Mouse (Mus musculus) lung, postnatal 10 days (tissue): ENCODE results near the gene Lin7a.
"Not testable (repeated sequence)": the region's sequence is repeated elsewhere in the genome, so short reads cannot be mapped to it uniquely, and the experiment has no call there.

ENCODE experiments used
- DNase-seq: peaks from one replicate; pipeline ENCODE4 v3.0.0; 2021

Lin7a gene

DNA sequence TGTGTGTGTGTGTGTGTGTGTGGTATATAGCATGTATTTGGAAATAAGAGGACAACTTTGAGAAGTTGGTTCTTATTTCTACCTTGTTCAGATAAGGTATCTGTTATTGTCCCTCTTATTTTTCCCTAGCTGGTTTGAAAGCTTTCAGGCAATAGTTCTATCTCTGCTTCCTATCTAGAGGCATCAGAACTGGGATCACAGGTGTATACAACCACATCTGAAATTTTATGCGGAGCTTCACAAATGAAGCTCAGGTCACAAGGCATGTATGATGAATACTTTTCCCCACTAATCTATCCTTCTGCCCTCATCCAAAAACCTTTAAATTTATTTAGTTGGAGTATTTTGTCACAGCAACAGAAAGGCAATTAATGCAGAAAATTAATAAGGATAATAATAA lies 33.8 kb upstream of the Lin7a start:
- no peak for DNase-seq

DNA sequence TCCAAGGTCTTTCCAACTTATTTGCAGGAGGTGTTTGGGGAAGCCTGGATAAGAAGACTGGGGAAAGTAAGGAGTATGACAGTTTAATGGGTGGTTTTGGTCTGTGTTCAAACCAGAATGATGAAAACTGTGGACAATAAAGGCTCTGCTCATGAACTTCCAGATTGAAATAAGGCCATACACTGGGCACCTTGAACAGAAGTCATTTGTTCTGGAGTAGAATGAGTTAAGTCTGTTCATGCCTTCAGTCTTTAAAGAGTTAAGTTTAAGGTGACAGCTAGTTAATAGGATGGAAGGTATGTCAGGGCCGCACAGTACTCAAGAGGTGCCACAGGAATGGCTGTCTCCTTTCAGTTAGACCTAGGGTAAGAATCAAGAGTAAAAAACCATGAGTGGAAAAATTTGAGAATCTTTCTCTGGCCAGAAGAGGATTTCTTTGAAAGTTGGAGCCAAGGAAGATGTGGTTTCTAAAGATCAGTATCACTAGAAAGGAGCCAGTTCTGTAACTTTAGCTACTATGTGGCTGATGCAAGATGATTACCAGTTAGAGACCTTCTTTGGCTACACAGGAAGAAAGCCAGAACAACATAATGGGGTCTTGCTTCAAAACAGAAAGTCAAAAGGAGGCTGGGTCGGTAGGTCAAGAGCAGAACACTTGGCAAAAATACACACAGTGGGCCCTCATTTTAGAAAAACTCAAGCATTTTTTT lies 33.2 kb upstream of the Lin7a start:
- no peak for DNase-seq

DNA sequence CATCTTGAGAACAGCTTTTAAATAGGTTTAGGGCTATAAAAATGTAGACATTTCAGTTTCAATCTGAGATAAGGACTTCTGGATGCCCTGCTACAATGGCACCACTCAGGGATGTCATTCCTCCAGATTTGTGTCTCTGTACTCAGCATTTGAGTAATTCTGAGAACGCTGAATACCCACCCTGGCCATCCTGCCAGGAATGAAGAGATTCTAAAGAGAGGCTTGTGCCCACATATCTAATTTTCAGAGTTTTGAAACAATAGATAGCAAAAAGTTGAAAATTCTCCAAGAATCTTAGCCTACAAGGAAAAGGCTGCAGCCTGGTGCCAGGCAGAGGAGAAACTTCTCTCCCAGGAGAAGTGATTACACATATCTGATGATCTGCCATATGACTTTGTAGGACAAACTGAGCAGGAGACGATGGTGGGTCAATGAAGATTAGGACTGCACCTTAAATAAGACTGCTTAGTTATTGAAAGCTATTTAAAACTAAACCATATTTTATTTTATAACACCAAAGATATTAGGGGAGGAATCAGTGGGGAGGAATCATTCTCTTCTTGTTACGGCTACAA lies 32.5 kb upstream of the Lin7a start:
- no peak for DNase-seq

DNA sequence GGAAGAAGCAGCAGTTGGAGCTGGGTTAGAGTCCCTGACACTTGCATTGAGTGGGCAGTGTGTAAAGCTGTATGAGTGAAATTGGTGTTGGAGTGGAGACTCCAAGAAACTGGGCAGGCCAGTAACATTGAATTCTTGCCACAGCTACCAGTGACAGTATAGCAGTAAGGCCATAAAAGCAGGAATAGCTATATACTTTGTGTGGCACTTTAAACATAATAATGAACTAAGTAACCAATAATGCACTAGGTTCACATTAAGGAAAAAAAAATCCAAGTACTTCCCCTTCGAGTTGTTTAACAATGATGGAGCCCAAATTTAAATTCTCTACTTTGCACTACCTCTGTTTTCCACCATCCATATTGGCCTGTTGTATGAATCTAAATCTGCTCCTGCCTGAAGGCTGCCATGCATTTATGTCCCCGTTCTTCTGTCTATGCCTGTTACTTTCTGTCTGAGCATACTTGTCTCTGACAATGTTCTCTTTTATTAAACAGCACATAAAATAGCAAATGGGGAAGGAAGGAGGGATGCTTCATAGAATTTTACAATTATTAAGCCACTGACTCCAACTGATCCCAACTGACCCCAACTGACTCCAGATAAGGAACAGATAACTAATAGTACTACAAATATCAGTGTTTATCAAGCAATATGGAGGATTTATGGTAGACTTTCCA lies 31.7 kb upstream of the Lin7a start:
- DNase-seq = no peak

GRCm38 (mm10) chr10:107240446-107240845 lies 31.0 kb upstream of the Lin7a start:
- no peak for DNase-seq

- DNase-seq = no peak
Observed at GRCm38 (mm10) chr10:107240986-107241385, 30.5 kb upstream of the Lin7a start.

DNA sequence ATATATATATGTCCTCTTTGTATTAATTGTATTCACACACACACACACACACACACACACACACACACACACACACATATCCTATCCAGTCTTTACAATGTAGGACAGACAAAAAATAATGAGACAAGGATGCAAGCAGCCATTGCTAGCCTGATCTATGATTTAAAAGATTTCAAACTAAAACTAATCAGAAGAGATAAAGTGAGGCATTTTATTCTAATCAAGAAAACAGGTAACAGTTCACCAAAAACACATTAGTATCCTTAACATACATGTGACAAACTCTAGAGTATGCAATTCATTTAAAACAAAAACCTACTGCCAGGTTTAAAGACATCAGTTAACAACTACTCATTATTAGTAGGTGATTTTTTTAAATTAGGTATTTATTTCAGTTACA lies 30.1 kb upstream of the Lin7a start:
- no peak for DNase-seq

DNA sequence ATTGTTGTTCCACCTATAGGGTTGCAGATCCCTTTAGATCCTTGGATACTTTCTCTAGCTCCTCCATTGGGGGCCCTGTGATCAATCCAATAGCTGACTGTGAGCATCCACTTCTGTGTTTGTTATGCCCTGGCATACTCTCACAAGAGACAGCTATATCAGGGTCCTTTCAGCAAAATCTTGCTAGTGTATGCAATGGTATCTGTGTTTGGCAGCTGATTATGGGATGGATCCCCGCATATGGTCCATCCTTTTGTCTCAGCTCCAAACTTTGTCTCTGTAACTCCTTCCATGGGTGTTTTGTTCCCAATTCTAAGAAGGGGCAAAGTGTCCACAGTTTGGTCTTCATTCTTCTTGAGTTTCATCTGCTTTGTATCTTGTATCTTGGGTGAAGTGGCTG lies 29.5 kb upstream of the Lin7a start:
- DNase-seq = not testable (repeated sequence)

DNA sequence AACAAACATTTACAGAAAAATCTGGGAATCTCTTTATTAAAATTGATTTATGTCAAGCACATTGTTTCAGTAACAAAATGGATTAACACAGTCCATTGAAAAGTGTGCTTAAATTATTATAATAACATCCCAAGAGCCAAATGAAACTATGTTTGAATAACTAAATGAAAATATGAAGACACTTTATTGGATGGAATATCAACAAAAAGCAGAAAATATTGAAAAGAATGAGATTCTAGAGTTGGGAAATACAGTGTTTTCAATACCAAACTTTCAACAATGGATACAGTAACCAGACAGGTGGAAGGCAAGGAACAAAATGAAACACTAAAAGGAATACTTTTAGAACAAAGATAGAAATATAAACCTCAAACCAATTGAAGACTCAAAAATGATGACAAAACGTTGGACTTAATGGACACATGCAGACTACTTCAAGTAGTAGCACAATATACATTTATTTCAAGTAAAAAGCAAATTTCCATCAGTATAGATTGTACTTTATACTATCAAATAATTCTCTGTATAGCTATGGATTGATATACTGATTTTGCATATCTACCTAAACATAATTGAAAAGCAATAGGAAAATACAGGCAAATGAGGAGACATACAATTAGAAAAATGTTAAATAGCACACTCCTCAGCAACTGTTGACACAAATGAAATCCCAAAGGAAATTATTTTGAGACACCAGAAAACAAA lies 28.6 kb upstream of the Lin7a start:
- DNase-seq = no peak

DNA sequence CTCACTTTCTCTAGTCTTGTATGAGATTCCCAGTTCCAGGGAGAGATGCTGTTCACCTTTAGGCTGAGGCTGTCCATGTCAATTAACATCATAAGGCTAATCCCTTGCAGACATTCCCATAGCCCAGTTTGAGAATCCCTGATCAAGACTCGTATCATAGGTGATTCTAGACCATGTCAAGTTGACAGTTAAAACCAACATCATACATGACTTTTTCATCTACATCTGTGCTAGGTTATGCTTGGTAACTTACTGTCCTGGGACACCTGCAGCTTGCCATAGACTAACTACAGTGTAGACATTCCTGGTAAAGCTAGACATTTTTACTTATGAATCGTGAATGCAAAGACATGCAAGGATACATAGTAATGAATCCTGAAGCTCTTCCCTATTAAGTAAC lies 27.3 kb upstream of the Lin7a start:
- no peak for DNase-seq

DNA sequence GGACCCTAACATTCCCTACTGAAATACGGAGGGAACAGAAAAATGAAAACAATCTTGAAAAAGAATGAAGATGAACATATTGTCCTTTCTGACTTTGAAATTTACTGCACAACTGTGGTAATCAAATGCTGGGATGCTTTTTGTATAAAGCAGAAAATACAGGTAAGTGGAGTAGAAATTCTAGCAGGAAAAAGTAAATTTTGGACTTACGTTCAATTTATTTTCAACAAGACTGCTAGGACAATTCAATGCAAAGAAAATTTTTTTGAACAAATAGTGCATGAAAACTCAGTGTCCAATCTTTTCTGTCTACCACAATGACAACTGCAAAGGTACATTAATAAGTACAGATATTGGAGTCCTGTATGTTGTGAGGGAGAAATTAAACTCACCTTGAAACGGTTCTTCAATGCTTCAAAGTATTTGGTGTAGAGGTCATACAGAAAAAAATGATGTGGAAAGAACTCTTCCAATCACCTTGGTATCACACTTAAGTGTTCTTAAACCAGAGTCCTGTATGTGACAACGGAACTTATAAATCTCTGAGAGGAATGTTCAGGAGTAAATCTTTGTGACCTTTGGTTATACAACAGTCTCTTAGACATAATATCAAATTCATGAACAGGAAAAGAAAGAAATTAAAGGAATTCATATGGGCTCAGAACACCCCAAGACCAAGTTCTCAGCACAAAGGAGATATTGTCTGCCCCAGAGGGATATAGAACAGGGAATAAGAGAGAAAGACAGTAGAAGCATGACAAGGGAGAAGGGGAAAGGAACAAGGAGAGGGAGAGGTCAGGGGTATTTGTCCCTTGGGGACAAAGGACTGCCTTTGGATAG lies 26.6 kb upstream of the Lin7a start:
- no peak for DNase-seq

GRCm38 (mm10) chr10:107245531-107245840 lies 26.0 kb upstream of the Lin7a start:
- no peak for DNase-seq

- no peak for DNase-seq
Observed at GRCm38 (mm10) chr10:107245961-107246460, 25.5 kb upstream of the Lin7a start.

DNA sequence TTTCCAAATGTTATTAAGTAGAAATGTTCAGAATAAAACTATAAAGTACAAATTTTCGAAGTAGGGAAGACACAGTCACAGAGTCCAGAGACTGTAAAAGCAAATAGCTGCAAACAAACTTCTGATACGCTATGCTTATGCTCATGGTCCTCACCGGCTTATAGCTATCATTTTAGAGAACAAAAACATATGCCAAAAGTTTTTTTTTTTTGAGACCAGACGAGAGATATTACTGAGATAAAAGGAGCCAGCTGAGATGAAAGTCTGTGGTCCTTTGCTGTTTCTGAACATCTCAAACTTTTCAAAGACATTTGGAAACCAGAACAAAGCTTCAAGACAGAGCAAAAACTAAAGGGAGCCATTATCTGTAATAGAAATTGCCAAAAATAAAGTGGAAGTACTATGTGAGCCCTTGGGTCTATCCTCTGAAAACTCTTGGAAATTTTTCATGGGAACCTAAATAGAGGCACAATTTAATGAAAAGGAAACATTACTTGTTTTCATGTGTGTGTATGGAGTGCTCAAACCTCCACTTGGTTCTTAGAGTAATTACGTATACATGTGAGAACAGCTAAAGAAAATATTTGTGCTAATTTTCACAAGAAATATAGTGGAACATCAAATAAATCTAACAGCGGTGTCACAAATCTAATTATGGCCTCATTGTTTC lies 24.4 kb upstream of the Lin7a start:
- DNase-seq = no peak

- DNase-seq = no peak
Observed at GRCm38 (mm10) chr10:107248481-107248880, 23.0 kb upstream of the Lin7a start.

DNA sequence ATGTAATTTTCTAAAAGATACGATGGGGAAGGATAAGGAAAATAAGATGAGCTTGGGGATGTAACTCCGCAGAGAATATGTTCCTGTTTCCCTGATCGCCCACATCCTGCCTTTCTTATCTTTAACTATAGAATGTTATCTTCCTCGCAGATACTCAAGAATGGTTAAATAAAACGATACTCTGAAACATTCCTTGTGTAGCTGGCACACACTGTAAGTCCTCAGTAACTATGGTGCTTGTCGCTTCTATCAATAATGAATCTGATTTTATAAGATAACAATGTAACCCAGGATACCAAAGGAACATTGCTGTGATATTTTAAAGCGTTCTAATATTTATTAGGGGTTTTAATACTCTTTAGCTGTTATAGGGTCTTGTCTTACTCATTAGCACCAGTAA lies 22.4 kb upstream of the Lin7a start:
- DNase-seq = no peak

GRCm38 (mm10) chr10:107249606-107250186 lies 21.8 kb upstream of the Lin7a start:
- no peak for DNase-seq

- no peak for DNase-seq
Observed at GRCm38 (mm10) chr10:107250346-107251210, 20.9 kb upstream of the Lin7a start.

DNA sequence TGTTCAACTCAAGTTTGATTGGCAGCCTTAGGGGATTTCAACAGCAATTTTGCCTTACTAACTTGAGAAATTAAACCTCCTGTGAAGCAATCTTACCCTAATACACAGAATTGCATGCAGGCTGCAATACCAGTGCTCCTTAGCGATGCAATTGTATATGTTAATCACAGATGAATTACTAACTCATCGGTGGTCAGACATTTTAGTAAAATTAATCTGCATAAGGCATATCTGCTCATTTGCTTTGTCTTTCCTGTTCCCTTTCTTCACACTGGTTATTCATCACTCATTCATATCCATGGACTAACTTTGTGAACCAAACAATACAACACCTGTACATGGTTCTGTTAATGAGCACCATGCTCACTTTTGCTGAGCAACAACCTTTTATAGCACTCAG lies 20.2 kb upstream of the Lin7a start:
- DNase-seq = no peak

GRCm38 (mm10) chr10:107251801-107252502 lies 19.5 kb upstream of the Lin7a start:
- no peak for DNase-seq
